Mouse (Mus musculus): ENCODE data around the gene Prpf19. TPM values are rescaled to one million over a fixed set of nuclear protein-coding genes. Genes with fewer than 3 reads are reported as not detected.

The Prpf19 gene
- total and polyA plus RNA-seq, 3 experiments = 216 to 432 (median 243) TPM

DNA sequence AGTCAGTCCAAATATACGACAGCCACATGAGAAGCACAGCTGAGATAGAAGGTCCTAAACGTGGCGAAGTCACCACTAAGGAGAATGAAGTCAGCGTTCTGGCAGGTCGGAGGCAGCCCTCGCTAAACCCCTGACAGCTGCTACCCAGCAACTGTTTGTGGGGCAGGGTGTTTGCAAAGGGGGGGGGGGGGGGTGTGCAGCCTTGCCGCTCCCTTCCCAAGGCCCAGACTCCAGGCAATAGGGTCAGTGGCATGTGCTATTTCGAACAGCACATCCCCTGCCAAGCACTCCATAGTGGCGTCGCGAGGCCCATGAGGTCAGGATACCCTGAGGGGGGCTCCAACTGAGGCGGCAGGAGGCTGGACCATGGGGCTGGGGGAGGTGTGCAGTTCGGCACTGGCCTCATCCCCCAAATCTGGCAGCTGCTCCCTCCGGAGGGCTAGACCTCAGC is 14.0 kb upstream of the Prpf19 start:
- H3K9ac ChIP-seq (ENCODE audit: low read depth, low read length) = peak overlapping the region; percentile 85
- H3K79me2 ChIP-seq (replicated peaks; ENCODE audit: control insufficient read depth, insufficient read depth, low read length) = peaks cover 3% of the 10 kb centered on the region; the same call in 1 of the 2 replicates
- peak in 1 of 2 experiments; percentile 47 for DNase-seq
- H3K4me1 ChIP-seq (ENCODE audit: control insufficient read depth, insufficient read depth, low read length) = peaks cover 12% of the 10 kb centered on the region
- no peaks in the 10 kb centered on the region for H3K27me3 ChIP-seq (ENCODE audit: control insufficient read depth, insufficient read depth, low read length)
- WGBS = 0% methylated on average over 14 of the region's 14 CpGs
- H3K27ac ChIP-seq = peak overlapping the region; percentile 94
- H3K36me3 ChIP-seq (ENCODE audit: control insufficient read depth, insufficient read depth, low read length) = peaks cover 2% of the 10 kb centered on the region
- intact Hi-C loops (cut with DNase I) = loop anchor here (5.0 kb wide), 1 partner anchor 164 kb away; no protein-coding TSS in a partner anchor
- peak overlapping the region; percentile 70 for H3K4me3 ChIP-seq
- TF ChIP-seq EP300 (IDR thresholded peaks at IDR 0.05; ENCODE audit: insufficient read depth, low read depth, low read length) (no peak), CTCF (IDR thresholded peaks at IDR 0.05) (no peak), POLR2A (IDR thresholded peaks at IDR 0.05; ENCODE audit: insufficient read depth, low read depth, low read length) (no peak)

DNA sequence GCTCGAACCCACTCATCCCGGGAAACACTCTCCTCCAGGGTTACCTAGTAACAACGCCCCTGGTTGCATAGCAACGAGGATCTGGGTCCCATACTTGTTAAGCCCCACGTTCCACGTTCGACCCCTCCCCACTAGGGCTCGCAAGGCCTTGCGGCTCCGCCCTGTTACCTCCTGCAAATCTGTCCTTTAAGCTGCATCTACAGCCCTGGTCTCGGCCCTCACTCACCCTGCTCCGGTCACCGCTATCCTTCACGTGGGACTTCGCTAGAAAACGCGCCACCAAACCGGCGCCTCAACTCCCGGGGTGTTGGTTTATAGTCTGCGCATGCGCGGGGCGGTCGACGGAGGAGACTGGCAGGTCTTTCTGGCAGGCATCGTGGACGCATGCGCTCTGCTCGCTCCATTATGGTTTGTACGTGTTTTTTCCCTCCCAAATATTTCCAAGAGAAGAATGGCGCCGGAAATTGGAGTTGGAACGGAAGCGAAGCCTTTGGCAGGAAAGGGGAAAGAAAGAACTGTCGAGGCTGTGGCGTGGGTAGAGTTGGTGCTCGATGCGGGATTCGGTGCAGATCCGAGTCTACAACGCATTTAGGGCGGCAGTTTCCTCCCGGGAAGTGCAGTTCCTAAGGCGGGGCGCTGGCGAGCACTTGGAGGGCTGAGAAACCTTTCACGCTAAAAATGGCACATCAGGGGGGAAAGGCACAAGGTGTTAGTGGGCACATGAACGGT is 13.4 kb upstream of the Prpf19 start, which contains the start of gene Tmem109:
TSS of gene Tmem109 (minus strand) at position 576 of the 729 bp plus-strand sequence.
- peaks cover 12% of the 10 kb centered on the region for H3K4me1 ChIP-seq (ENCODE audit: control insufficient read depth, insufficient read depth, low read length)
- no peaks in the 10 kb centered on the region for H3K27me3 ChIP-seq (ENCODE audit: control insufficient read depth, insufficient read depth, low read length)
- H3K27ac ChIP-seq = peak within 1 kb of the TSS; percentile 94
- H3K4me3 ChIP-seq = peak within 1 kb of the TSS; percentile 70
- TF ChIP-seq POLR2A (IDR thresholded peaks at IDR 0.05; ENCODE audit: insufficient read depth, low read depth, low read length) (peak; percentile 82), EP300 (IDR thresholded peaks at IDR 0.05; ENCODE audit: insufficient read depth, low read depth, low read length) (peak; percentile 25; the same call in 1 of the 2 replicates), CTCF (IDR thresholded peaks at IDR 0.05) (peak; percentile 50)
- H3K79me2 ChIP-seq (replicated peaks; ENCODE audit: control insufficient read depth, insufficient read depth, low read length) = peaks cover 3% of the 10 kb centered on the region; the same call in 1 of the 2 replicates
- peak; percentile 90 to 95 for DNase-seq
- peak within 1 kb of the TSS; percentile 85 for H3K9ac ChIP-seq (ENCODE audit: low read depth, low read length)
- intact Hi-C loops (cut with DNase I) = loop anchor here (1.0 to 5.0 kb wide), 2 partner anchors 14 to 164 kb away; partner anchors contain the start of gene Prpf19
- H3K36me3 ChIP-seq (ENCODE audit: control insufficient read depth, insufficient read depth, low read length) = peaks cover 2% of the 10 kb centered on the region
- WGBS = under 1% methylated on average over 49 of the region's 49 CpGs

DNA sequence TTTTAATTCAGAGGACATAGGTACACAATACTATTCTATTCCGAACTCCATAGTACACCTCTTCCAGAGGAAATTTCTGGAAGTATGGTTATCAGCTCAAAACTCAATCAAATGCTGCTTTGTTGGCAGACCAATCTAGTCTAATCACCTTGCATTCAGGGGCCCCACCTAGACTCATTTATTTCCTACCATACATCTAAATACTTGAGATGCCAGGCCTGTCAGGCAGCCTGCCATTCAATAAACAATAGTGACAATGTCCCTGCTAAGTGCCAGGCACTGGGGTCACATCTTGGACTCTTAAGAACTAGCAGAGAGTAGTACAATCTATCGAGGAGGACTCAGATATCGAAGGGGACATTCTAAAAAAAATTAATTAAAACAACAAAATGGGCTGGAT is 2.8 kb upstream of the Prpf19 start:
- intact Hi-C loops (cut with DNase I) = no loop called here
- WGBS = 88% methylated on average over 3 of the region's 3 CpGs
- no peak for DNase-seq
- H3K4me3 ChIP-seq = no peak overlapping the region
- no peaks in the 10 kb centered on the region for H3K36me3 ChIP-seq (ENCODE audit: control insufficient read depth, insufficient read depth, low read length)
- no peak overlapping the region for H3K27ac ChIP-seq
- H3K9ac ChIP-seq (ENCODE audit: low read depth, low read length) = no peak overlapping the region
- no peaks in the 10 kb centered on the region for H3K27me3 ChIP-seq (ENCODE audit: control insufficient read depth, insufficient read depth, low read length)
- TF ChIP-seq POLR2A (IDR thresholded peaks at IDR 0.05; ENCODE audit: insufficient read depth, low read depth, low read length) = no peak
- TF ChIP-seq EP300 (IDR thresholded peaks at IDR 0.05; ENCODE audit: insufficient read depth, low read depth, low read length) = no peak
- TF ChIP-seq CTCF (IDR thresholded peaks at IDR 0.05) = no peak
- peaks cover 1% of the 10 kb centered on the region for H3K4me1 ChIP-seq (ENCODE audit: control insufficient read depth, insufficient read depth, low read length)
- no peaks in the 10 kb centered on the region for H3K79me2 ChIP-seq (replicated peaks; ENCODE audit: control insufficient read depth, insufficient read depth, low read length)

DNA sequence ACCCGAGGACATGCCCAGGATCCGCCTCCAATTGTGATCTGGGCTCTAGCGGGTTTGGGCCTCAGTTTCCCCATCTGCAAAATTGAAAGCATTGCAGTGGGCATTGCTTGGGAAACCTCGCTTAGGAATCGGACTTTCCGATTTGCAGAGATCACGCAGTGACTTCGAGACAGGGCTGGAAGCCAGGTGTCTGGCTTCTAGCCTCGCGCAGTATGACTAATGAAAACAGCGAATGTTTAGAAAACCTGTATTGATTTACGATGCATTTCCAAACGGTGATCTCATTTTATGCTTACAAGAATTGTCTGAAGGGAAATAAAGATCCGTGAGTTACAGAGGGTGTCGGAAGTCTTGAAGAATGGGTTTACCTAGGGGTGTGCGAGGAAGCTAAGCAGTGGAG is 677 bp downstream of the Prpf19 start:
- H3K79me2 ChIP-seq (replicated peaks; ENCODE audit: control insufficient read depth, insufficient read depth, low read length) = no peaks in the 10 kb centered on the region
- peaks cover 17% of the 10 kb centered on the region for H3K36me3 ChIP-seq (ENCODE audit: control insufficient read depth, insufficient read depth, low read length)
- peaks cover 1% of the 10 kb centered on the region for H3K4me1 ChIP-seq (ENCODE audit: control insufficient read depth, insufficient read depth, low read length)
- WGBS = under 1% methylated on average over 16 of the region's 16 CpGs
- peak overlapping the region; percentile 93 for H3K27ac ChIP-seq
- H3K27me3 ChIP-seq (ENCODE audit: control insufficient read depth, insufficient read depth, low read length) = no peaks in the 10 kb centered on the region
- intact Hi-C loops (cut with DNase I) = loop anchor here (1.0 to 2.0 kb wide), 2 partner anchors 13 to 53 kb away; partner anchors contain the start of genes Ccdc86 and Tmem109
- no peak for TF ChIP-seq EP300 (IDR thresholded peaks at IDR 0.05; ENCODE audit: insufficient read depth, low read depth, low read length)
- TF ChIP-seq CTCF (IDR thresholded peaks at IDR 0.05) = no peak
- no peak for TF ChIP-seq POLR2A (IDR thresholded peaks at IDR 0.05; ENCODE audit: insufficient read depth, low read depth, low read length)
- H3K4me3 ChIP-seq = peak overlapping the region; percentile 77
- DNase-seq = no peak
- peak overlapping the region; percentile 96 for H3K9ac ChIP-seq (ENCODE audit: low read depth, low read length)

DNA sequence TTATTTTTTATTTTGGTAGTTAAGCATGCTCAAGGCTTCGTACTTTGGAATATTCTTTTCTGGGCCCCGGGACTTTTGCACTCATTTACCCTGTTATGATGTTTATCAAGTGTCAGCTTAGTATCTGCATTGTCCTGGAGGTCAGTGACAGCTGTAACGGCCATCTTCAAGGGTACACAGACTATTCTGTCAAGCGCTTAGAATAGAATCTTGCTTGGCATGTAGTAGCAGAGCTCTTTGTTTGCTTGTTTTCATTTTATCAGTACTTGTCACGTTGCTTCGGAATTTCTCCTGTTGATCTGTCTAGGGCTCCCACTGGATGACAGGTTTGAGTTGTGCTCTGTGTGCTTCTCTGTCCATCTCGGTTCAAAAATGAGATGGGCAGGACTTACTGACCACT is 1.8 kb downstream of the Prpf19 start:
- TF ChIP-seq CTCF (IDR thresholded peaks at IDR 0.05) = no peak
- 0 out of 2 replicates have a peak, but pooled peaks have one; percentile 14 for TF ChIP-seq POLR2A (IDR thresholded peaks at IDR 0.05; ENCODE audit: insufficient read depth, low read depth, low read length)
- TF ChIP-seq EP300 (IDR thresholded peaks at IDR 0.05; ENCODE audit: insufficient read depth, low read depth, low read length) = no peak
- H3K36me3 ChIP-seq (ENCODE audit: control insufficient read depth, insufficient read depth, low read length) = peaks cover 21% of the 10 kb centered on the region
- H3K27ac ChIP-seq = peak overlapping the region; percentile 93
- no peaks in the 10 kb centered on the region; the same call in 1 of the 2 replicates for H3K4me1 ChIP-seq (ENCODE audit: control insufficient read depth, insufficient read depth, low read length)
- H3K9ac ChIP-seq (ENCODE audit: low read depth, low read length) = peak overlapping the region; percentile 96
- no peaks in the 10 kb centered on the region for H3K27me3 ChIP-seq (ENCODE audit: control insufficient read depth, insufficient read depth, low read length)
- no peaks in the 10 kb centered on the region for H3K79me2 ChIP-seq (replicated peaks; ENCODE audit: control insufficient read depth, insufficient read depth, low read length)
- no peak for DNase-seq
- H3K4me3 ChIP-seq = peak overlapping the region; percentile 77; the same call in 1 of the 2 replicates
- intact Hi-C loops (cut with DNase I) = no loop called here
- 36% methylated on average over 7 of the region's 7 CpGs for WGBS
